Mouse (Mus musculus) thymus, postnatal 14 days (tissue): Measurements from ENCODE around the gene Atf3.
"Not testable (repeated sequence)": the region's sequence is repeated elsewhere in the genome, so short reads cannot be mapped to it uniquely, and the experiment has no call there.

Experiments
- DNase-seq: peaks from one replicate; pipeline ENCODE4 v3.0.0; 2021

Atf3 gene

DNA sequence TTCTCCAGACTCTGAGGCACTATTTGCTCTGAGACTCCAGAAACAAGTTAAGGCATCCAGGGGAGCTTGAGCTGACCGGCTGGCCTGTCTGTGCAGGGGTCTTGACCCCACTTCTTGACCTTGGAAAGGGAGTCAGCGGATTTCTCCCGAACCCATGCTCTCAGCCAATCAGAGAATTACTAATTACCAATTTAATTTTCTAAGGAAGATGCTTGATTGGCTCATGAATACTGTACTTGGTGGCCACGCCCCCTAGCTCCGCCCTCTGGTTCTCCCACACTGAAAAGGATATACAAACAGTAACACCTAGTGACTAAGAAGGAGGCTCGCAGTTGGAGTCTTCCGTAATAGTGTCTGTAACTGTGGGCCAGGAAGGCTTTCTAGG, 31.5 kb downstream of the Atf3 start:
- no peak for DNase-seq

DNA sequence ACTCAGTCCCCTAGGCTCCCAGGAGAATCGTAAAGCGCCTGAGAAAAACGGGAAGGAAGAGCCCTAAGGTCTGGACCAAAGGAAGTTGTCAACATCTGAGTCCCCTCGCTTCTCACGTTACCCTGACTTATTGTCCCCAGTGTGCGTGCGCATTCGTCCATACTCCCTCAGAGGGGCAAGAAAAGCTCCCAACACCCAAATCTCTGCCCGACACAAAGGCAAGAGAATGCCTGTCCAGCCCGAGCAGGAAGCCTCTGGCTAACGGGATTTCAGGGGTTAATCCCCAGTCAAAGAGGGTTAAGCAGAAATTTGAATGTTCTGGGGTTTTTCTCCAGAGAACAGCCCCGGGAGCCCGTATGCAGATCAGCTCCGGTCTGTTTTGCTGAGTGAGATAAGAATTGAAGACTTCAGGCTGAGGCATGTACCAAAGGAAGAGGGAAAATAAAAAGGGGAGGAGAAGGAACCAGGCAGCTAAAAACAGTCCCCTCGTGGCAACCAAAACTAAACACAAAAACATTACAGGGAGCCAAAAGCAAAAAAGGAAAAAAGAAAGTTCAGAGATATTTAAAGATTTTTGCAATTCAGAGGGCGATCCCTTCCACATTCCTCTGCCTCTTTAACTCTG, 32.0 kb downstream of the Atf3 start:
- no peak for DNase-seq

DNA sequence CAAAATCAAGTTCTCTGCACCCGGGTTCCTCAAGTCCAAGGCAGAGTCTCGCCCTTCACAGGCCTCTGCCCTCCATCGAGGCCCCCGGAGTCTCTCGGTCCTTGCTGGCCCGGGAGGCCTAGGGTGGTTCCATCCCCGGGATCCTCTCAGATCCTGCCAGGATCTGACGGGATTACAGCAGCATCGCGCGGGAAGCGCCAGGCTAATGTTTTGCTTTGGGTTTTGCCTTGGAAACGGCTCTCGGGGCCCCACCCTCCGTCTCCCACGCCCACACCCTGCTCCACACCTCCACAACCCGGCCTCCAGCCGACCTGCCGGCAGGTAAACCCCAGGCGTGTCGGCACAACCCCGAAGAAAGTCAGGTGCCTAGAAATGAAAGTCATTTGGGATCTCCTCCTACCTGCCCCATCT, 33.0 kb downstream of the Atf3 start:
- DNase-seq, result no peak

DNA sequence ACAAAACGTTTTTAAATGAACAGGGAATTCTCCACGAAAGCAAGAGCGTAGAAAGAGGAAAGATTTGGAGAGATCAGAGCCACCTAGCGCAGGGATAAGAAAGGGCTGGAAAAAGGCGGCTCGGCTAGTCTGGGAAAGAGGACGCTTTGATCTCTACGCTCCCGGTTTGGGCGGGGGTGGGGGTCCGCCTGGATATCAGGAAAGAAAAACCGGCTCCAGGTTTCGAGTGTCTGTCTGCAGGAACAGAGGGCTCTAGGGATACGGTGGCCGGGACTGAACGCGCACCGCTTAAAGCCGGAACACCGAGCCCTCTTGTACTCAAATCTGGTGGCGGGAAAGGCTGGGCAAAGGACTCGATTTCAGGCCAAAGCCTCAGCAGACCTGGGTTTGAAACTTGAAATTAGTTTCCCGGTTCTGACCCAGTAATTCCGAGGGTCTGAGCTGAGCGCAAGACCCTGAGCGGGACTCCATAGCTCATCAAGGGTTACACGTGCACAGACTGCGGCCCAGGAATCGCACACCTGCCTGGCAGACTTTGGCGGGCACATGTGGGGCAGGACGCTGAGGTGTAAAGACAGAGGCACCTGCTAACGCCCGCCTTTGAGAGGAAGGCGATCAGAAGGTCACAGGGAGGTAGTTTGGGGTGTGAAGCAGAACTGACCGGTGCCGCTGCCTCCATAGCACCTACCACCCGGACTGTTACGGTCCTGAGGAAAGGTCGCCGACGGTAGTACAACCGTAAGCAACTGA, 33.6 kb downstream of the Atf3 start:
- DNase-seq, result no peak

DNA sequence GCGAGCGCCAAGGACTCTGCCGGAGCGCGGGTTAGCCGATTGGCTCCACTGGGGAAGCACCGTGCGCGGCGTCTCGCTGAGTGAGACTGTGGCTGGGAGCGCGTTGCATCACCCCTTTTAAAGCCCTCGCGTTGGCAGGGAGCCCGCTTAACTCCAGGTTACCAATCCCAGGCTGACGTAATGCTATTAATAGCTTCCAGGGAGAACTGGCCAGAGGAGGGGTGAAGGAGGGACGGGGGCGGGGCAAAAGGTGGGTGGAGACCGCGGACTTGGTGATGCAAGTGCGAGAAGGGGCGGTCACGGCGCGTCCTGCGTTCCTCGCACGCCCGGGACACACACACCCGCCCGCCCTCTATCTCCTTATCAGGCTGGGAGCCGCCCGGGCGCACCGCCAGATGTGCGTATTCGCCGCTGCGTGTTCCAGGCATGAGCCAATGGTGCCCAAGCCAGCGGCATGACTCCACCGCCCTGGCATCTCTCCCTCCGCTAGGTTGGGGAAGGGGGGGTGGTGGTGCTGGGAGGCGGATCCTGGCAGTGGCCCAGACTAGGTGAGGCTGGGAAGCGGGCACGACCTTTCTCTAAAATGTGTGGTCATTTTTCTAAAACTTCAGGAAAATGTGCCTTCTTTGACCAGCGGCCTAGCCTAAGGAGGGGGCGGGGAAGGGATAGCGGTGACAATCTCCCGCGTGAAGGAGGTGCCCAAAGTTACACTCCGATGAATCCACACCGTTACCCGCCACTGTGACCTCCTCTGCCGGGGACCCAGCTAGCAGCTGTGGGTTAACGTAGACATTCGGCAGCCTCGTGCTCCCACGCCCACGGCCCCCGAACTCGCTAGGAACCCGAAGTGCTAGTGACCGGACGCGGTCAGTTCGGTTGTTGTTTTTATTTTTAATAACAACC, 34.4 kb downstream of the Atf3 start:
- DNase-seq, result peak; percentile 32

- DNase-seq, result no peak
Observed at GRCm38 (mm10) chr1:191182431-191183162, 35.2 kb downstream of the Atf3 start.

DNA sequence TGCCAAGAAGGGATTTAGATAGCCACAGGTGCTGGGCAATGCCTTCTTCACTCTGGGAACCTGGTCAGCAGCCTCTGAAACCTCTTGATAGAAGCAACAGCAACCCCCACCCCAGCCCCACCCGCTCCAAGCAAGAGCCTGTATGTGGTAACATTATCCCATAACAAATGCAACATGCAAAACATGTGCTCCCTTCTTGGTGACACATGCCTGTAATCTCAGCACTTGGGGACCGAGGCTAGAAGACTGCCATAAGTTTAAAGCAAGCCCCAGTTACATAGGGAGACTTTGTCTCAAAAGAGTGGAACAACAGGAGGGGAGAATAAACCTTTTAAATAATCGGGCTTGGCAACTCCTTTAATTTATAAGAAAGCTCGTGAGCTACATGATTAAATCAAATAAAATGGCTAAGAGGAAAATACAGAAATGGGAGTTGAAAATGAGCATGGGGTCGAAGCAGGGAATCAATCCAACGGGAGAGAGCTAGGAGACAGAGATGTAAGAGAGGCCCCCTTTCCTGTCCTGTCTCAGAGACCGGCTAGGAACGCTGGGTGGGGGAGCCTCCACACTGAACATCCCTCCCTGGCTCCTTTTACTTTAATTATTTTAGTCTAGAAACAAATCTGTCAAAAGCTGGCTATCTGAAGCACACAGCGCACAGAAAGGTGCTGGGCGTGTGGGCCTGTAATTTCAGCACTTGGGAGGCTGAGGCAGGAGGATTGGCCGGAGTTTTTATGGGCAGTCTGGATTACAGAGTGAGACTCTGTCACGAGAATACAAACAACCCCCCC, 36.2 kb downstream of the Atf3 start:
- DNase-seq, result no peak

DNA sequence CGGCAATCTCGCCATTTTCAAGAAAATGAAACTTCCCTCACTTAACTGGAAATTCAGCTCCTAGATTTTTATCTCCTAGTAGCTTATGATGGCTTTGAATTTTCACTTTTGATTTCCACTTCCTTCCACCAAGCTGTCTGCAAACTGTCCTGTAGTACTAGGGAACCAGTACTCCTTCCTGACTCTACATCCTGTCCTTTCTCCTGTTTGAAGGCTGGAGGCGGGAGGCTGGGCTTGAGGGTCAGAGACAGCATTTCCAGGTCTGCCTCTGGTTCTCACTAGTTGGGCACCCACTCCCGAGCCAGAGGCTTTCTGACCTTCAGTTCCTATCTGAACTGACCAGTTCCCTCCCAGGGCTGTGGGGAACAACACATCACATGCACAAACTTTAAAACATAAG, 37.4 kb downstream of the Atf3 start:
- no peak for DNase-seq

DNA sequence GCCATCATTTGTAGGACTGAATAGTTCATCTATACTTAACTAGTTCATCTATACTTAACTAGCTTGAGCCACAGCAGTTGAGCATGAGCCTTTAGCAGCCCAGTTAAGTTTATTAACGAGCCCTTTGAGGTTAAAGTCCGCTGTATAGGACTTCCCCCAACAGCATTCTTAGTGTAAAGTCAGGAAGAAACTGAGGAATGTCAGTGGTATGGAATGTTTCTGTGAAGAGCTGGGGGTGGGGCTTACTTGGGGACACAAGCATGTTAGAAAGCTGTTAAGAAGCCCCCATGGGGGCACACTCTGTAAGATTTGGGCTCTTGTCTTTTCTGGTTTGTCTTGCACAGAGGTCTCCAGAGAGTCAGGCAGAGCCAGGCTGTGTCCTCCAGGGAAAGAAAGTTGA, 38.0 kb downstream of the Atf3 start:
- no peak for DNase-seq

DNA sequence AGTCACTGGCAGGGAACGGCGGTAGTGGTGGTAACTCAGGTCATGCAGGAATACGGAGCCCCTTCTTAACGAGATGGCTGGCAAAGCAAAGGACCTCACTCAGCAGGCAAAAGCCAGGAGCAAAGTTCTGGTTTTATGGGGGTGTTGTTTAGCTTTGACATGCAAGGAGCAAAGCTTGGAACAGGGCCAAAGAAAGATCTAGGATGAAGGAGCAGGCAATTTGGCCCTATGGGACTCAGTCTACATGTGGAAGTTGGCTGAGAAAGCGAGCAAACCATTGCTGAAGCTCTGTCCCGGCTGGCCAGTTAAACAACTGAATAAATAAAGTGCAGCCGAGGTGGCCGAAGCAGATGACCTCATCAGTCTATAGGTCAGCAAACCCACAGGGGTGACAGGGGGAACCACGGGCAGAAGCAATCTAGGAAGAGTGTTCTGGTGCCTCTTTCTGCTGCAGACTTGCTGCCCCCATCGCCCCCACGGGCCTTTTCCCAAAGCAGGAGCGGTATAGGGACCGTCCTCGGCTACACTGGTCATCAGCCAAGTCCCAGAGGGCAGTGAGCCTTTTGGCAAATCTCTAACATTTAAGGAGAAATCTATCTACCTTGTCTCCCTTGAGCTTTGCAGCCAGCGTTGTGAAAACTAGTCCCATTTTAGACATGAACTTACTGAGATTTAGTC, 39.2 kb downstream of the Atf3 start:
- no peak for DNase-seq

DNA sequence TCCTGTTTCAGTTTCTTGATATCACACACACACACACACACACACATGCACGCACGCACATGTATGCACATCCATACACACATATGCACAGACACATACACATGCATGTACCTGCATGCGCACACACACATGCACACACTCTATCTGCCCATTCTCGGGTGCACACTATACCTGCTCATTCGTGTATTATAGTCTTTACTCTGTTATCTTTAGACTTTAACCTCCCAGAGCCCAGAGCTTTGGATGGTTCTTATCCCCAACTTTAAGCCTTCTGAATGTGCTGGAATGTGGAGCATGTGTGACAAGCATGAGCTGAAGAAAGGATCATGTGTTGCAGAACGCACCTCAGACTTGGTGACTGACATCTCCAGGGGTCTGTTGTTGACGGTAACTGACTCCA, 41.0 kb downstream of the Atf3 start:
- no peak for DNase-seq

- DNase-seq, result no peak
Observed at GRCm38 (mm10) chr1:191172487-191172886, 45.4 kb downstream of the Atf3 start.

GRCm38 (mm10) chr1:191170444-191170843, 47.4 kb downstream of the Atf3 start:
- no peak for DNase-seq

DNA sequence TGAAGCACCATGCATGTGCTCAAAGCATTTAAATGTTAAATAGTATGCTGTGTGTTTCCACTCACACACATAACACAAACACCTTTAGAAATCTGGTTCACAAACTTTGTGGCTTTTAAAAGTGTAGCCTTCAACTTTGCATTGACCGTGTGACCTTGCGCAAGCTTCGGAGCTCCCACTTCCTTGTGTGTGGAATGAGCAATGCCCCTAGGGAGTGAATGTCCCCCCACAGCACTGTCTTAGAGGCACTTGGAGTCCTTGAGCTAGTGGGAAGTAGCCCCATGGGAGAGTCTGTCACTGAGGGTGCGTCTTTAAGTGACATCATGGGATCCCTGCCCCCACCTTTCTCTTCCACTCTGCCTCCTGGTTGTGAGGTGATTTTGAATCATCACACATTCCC, 51.6 kb downstream of the Atf3 start:
- no peak for DNase-seq

DNA sequence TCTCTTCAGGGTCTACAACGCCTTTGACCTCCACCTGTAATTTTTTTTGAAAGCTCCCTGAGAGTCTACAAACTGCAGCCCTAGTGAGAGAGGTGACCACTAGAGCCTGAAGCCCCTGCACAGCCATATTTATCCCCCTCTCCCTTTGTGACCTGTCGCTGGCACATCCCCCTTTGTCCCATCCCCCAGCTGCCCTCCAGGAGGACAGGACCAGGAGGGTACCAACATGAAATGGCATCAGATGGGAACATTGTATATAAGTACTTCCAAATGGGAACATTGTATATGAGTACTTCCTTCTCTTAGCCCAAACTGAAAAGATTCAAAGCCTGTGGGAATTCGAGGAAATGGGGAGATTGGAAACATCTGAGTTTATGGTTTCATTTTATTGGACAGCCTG, 53.1 kb downstream of the Atf3 start, which contains the start of gene Fam71a:
Gene Fam71a, minus strand, starts transcription at position 101 of the 400 bp plus-strand sequence.
- no peak for DNase-seq

GRCm38 (mm10) chr1:191154314-191154713, 63.5 kb downstream of the Atf3 start:
- DNase-seq, result no peak

- peak; percentile 34 for DNase-seq
Observed at GRCm38 (mm10) chr1:191153052-191153451, 64.8 kb downstream of the Atf3 start.

DNA sequence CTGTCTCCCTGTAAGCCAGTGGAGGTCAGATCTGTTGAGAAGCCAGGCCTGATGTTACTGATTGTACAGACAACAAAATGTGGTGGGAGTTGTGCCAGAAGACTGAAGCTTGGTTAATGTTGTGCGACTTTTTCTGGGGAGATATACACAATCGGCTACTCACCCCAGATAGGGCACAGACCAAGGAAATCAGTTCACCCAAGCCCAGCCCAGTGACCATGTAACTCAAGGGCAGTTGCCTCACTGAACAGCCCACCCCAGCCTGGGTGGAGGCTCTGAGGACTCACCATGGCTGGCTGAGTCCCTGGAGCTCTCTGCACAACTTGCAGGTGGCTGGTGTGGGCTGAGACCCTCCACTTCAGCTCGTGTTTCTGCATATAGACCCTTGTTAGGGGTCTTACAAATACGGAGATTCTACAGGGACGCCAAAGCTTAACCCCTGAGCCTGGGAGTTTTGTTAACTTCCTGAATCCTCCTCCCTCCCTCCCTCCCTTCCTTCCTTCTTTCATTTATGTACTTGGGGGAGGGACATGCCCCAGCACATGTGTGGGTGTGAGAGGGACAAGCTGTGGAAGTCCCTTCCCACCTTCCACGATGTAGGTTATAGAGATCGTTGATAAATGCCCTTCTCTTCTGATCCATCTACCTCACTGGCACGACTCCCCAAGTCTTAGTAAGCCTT, 66.8 kb downstream of the Atf3 start:
- DNase-seq, result no peak

DNA sequence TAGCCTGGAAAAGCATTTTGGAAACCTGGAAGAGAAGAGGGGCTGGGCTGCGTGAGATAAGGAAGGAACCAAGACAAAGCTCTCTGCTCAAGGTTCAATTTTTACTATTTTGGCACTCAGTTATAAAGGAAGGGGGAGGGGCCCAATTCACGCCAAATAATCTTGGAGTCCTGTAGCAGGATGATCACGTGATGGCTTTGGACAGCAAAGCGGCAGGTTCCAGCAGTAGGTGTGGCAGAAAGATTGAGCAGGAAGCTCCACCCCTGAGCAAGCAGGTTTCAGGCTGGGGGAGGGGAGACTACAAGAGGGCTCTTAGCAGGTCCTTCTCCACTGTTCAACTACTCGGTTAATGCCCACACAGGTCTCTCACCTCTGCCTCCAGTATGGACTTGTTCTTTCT, 68.3 kb downstream of the Atf3 start:
- not testable (repeated sequence) for DNase-seq

DNA sequence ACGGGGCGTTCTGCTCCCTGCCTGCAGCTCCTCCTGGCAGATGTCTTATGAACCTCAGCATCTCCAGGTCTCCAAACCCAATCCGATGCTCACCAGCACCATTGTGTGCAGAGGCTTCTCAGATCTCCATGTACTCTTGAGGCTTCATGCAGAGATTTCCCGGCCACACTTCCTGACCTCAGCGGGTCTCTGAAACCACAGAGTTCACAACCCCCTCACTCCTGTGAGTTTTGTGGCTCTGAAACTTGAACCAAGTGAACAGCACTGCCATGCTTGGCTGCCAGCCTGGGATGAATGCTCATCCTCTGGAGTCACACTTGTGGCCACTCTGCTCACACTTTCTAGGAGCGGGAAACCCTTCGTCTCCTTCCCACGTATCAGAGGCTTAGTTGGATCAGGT, 76.9 kb downstream of the Atf3 start:
- no peak for DNase-seq
